Mouse (Mus musculus) liver, embryonic 14.5 days (tissue): ENCODE measurements around the gene Ambra1.

Source experiments
- CTCF ChIP-seq: IDR thresholded peaks from 2 replicates; pipeline ENCODE4 v1.5.1; 2016; ENCODE audit warnings: antibody characterized with exemption, low read depth, control low read depth
- EP300 ChIP-seq: IDR thresholded peaks from 2 replicates; pipeline ENCODE4 v1.6.1; 2016; ENCODE audit warnings: antibody characterized with exemption, low read depth

DNA sequence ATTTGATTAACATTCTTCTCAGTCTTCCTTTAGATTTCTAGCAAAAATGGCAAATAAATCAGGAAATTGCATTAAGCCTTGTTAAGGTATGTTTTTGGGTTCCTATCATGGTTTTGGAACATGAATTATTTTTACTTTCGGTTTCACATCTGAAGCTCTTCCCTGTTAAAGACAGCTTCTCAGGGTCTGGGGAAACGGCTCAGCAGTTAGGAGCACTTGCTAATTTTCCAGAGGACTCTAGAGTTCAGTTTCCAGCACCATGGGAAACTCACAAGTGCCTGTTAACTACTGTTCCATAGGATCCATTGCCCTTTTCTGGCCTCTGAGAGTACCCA, 146.8 kb downstream of the Ambra1 start:
- TF ChIP-seq CTCF (no peak), EP300 (no peak)
